Mouse (Mus musculus): ENCODE results near the gene Cdh5.

The Cdh5 gene

GRCm38 (mm10) chr8:104134521-104134920 is 33.1 kb downstream of the Cdh5 start:
- in situ Hi-C loops (cut with MboI, MseI), result no loop called here

- in situ Hi-C loops (cut with MboI, MseI), result no loop called here
Measured at GRCm38 (mm10) chr8:104136277-104136676, 34.9 kb downstream of the Cdh5 start.

- in situ Hi-C loops (cut with MboI, MseI), result no loop called here
Measured at GRCm38 (mm10) chr8:104137636-104138035, 36.2 kb downstream of the Cdh5 start.

- in situ Hi-C loops (cut with MboI, MseI), result no loop called here
Measured at GRCm38 (mm10) chr8:104140611-104141010, 39.2 kb downstream of the Cdh5 start.

GRCm38 (mm10) chr8:104142415-104142814 is 41.0 kb downstream of the Cdh5 start:
- in situ Hi-C loops (cut with MboI, MseI), result no loop called here

DNA sequence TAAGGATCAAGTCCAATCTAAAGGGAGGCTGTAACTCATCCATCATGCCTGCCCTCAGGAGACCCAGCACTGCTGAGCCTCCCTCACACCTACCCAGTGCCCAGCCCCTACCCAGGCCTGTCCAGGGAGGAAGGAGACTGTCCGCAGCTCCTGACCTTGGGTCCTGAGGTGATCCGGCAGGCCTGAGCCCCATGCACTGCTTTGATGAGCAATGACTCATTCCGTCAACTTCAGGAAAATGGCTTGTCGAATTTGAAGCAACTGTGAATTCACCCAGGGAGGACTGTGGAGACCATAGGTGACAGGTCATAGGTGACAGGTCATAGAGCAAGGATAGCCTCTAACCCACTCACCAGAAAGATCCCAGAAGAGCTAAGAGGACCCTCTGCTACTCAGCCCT is 42.0 kb downstream of the Cdh5 start:
- in situ Hi-C loops (cut with MboI, MseI), result no loop called here

- in situ Hi-C loops (cut with MboI, MseI), result loop anchor here (5.0 kb wide), 1 partner anchor 78 kb away; no protein-coding TSS in a partner anchor
Measured at GRCm38 (mm10) chr8:104144434-104145216, 43.2 kb downstream of the Cdh5 start.

- in situ Hi-C loops (cut with MboI, MseI), result loop anchor here (5.0 kb wide), 1 partner anchor 76 kb away; no protein-coding TSS in a partner anchor
Measured at GRCm38 (mm10) chr8:104145981-104146689, 44.7 kb downstream of the Cdh5 start.

- in situ Hi-C loops (cut with MboI, MseI), result loop anchor here (5.0 kb wide), 1 partner anchor 75 kb away; no protein-coding TSS in a partner anchor
Measured at GRCm38 (mm10) chr8:104146717-104147494, 45.5 kb downstream of the Cdh5 start.

- in situ Hi-C loops (cut with MboI, MseI), result loop anchor here (5.0 kb wide), 1 partner anchor 74 kb away; no protein-coding TSS in a partner anchor
Measured at GRCm38 (mm10) chr8:104147947-104148346, 46.5 kb downstream of the Cdh5 start.

GRCm38 (mm10) chr8:104160731-104161130 is 59.3 kb downstream of the Cdh5 start:
- in situ Hi-C loops (cut with MboI, MseI), result no loop called here

DNA sequence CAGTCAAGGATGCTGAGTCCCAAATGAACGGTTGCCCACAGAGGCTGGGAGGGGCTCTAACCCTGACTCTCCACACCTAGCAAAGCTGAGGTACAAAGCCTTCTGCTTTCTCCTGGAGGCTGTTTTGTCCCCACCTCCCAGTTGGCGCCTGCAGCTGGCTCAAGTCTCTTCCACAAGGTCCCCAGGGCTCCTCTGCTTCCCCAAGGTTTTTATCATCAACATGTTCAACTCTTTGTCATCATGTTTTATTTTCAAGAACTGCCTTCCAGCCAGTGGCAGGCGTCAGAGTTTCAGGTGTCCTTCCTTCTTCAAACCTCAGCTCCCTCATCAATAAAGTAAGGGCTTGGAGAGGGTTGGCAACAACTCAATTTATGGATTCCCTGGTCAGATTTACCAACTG is 68.0 kb downstream of the Cdh5 start:
- in situ Hi-C loops (cut with MboI, MseI), result no loop called here

DNA sequence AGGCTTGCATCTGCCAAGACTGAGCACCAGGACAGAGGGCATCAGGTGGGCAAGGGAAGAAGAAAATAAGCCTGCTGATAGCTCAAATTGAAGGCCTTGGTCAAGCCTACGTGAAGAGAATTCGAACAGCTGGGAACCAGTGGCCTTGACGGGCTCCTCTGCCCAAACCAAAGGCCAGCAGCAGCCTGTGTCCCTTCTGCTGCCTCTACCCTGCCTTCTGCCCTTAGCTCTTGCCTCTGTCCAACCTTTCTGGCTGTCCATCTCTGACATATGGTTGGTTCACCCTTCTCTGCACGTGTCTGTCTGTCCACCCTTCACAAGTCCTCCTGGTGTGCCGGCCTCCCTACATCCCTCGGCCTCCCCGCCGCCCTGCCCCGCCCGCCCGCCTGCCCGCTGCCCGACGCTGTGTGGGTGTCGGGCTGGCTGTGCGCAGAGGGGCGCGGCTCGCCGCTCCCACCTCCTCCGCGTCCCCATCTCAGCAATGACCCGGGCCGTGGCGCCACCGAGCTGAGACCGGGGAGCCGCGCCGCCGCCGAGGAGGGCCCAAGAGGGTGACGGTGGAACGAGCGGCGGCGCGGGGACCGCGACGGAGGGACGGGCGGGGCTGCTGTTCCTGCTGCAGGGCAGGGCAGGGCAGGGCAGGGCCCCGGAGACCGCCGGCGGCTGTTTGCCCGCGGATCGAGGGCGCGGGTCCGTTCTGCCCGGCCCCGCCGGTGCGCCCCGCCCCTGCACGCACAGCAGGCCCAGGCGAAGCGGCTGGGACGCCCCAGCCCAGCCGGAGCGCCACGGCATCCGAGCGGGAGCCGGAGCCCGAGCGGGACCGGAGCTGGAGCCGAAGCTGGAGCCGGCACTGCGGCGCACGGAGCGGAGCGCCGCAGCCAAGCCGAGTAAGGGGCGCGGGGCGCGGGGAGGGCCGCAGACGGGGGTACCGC is 69.0 kb downstream of the Cdh5 start, which contains the start of gene Bean1:
Gene Bean1 (plus strand): TSS at position 325 of the 932 bp plus-strand sequence.
- in situ Hi-C loops (cut with MboI, MseI), result no loop called here

GRCm38 (mm10) chr8:104171050-104171620 is 69.7 kb downstream of the Cdh5 start:
- in situ Hi-C loops (cut with MboI, MseI), result no loop called here

GRCm38 (mm10) chr8:104172420-104172819 is 71.0 kb downstream of the Cdh5 start:
- in situ Hi-C loops (cut with MboI, MseI), result no loop called here

GRCm38 (mm10) chr8:104175848-104176527 is 74.6 kb downstream of the Cdh5 start:
- in situ Hi-C loops (cut with MboI, MseI), result no loop called here

DNA sequence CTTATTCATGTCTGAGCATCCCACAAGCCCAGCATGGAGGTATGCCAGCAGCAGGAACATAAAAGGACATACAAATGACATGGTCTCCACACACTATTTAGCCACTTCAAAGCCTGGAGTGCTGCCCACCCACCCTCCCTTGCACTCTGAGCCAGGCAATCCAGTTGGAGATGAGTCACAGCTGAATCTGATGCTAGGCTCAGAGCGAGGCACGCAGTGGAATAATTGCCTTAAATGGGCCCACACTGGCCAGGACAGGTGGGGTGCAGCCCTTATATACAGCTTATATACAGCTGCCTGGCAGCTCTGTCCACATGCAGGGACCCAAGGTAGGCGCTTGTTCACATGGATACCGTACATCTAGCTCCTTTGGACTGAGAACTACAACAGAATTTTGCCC is 75.6 kb downstream of the Cdh5 start:
- in situ Hi-C loops (cut with MboI, MseI), result no loop called here

DNA sequence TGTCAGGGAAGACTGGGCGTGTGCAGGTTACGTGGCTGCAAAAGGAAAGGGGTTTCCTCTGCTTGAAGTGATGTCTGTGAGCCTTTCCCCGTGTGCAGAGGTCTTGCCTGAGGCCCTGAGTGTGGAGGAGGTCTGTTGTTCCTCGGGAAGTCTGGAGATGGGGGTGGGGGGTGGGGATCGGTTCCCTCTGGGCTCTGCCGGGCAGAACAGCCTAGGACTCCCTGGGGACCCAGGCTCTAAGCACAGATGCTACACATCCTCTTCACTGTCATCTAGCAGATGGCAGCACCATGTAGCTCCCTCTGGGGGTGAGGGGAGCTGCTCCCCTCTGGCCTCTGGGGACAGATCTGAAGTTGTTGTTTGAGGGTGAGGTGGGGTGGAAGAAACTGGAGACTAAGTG is 83.5 kb downstream of the Cdh5 start:
- in situ Hi-C loops (cut with MboI, MseI), result no loop called here

GRCm38 (mm10) chr8:104186827-104187226 is 85.4 kb downstream of the Cdh5 start:
- in situ Hi-C loops (cut with MboI, MseI), result no loop called here

- in situ Hi-C loops (cut with MboI, MseI), result no loop called here
Measured at GRCm38 (mm10) chr8:104187622-104188021, 86.2 kb downstream of the Cdh5 start.

All from T-helper 1 cell (primary cell).